Mouse (Mus musculus): ENCODE results near the gene Cchcr1. TPM values are rescaled to one million over a fixed set of nuclear protein-coding genes. Genes with fewer than 3 reads are reported as not detected.
"Not testable (repeated sequence)": the region's sequence is repeated elsewhere in the genome, so short reads cannot be mapped to it uniquely, and the experiment has no call there.

Gene Cchcr1
- 12.0 and 14.3 TPM in 2 replicates for total RNA-seq (2021)
- long read RNA-seq, experiment 1, transcript Cchcr1-202 (18 exons, 2,656 nt) = major isoform, 8 of 24 reads
- long read RNA-seq, experiment 1, partial matches to known transcripts = 5 of 24 reads
- long read RNA-seq, experiment 1, other reads (novel, unspliced or antisense) = 10 of 24 reads
- long read RNA-seq, experiment 2, transcript Cchcr1-202 (18 exons, 2,656 nt) = major isoform, 6 of 17 reads
- long read RNA-seq, experiment 2, partial matches to known transcripts = 5 of 17 reads
- long read RNA-seq, experiment 2, other reads (novel, unspliced or antisense) = 6 of 17 reads

DNA sequence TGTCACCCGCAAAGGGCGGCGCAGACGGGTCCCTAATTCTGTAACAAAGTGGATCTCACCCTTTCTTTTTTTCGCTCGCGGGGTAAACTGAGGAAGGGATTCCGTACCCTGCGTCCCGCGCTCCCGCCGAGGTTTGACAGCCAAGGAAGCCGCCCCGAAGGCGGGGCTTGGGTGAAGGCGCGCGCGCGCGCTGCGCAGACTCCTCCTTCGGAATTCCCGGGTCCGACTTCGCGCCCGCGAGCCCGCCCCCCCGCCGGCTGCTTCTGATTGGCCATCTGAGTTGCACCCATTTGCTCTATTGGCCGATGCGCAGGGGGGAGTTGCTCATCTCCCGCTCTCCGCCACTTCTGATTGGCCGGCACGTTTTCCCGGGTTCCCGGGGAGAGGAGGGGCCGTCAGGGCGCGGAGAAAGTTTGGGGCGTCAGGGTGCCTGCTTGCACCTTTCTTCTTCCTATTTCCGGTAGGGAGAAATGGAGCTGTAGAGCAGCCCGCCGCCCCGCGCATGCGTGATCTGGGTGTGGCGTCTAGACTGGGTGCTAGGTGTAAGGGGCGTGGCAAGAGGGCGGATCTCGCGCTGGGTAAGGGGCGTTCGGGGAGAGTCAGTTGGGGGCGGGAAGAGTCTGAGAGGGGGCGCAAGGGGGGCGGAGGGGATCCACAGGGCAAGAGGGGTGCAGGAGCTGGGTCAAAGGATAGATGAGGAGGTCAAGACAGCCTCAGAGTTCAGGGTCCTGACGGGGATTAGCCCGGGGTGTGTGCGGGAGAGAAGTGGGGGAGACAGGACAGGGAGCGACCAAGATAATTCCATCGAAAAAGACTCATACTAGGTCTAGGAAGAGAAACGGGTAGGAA lies at the start of gene Cchcr1, which contains the start of gene Tcf19:
TSS of gene Cchcr1 (plus strand) at position 449 of the 849 bp plus-strand sequence.
TSS of gene Tcf19 (minus strand) at position 173 of the 849 bp plus-strand sequence.
- DNase-seq = peak; percentile 99

DNA sequence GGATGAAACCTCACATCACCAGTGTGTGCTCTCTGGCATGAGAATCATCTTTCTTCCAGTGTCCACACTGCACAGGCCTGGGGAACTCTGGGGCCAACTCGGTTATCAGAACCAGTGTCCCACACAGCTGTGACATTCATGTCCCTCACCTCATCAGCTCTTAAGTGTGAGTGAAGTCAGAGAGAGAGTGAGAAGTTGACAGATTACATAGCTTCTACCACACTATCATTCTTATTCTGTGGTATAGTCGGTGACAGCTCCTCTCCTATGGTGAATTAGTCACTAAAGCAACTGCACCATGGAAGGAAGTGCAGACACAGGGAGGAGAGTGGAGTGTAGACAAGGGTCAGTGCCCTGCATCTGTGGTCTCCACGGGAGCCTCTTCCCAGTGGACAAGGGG lies 48.0 kb upstream of the Cchcr1 start:
- not testable (repeated sequence) for DNase-seq

DNA sequence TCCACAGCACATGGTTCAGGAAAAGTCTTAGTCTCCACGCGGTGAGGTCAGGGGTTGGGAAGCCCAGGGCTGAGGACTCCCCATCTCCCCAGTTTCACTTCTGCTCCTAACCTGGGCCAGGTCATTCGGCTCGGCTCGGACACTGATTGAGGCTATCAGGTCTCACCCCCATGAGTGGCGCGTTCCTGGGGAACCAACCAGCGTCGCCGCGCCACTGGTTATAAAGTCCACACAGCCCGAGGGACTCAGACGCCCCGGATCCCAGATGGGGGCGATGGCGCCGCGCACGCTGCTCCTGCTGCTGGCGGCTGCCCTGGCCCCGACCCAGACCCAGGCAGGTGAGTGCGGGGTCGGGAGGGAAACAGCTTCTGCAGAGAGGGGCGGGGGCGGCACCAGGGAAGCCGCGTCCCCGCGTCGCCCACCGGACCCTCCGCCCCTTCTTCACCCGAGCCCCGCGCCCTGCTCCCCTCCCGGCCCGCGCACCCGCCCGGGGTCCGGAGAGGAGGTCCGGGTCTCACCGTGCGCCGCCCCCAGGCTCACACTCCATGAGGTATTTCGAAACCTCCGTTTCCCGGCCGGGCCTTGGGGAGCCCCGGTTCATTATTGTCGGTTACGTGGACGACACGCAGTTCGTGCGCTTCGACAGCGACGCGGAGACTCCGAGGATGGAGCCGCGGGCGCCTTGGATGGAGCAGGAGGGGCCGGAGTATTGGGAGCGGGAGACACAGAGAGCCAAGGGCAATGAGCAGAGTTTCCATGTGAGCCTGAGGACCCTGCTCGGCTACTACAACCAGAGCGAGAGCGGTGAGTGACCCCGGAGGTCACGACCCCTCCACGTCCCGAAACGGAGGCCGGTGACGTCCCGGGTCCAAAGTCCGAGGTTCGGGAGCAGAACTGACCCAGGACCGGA lies 46.8 kb upstream of the Cchcr1 start, which contains the start of gene H2-Q10:
TSS of gene H2-Q10 (plus strand) at position 248 of the 910 bp plus-strand sequence.
- peak; percentile 12 for DNase-seq

DNA sequence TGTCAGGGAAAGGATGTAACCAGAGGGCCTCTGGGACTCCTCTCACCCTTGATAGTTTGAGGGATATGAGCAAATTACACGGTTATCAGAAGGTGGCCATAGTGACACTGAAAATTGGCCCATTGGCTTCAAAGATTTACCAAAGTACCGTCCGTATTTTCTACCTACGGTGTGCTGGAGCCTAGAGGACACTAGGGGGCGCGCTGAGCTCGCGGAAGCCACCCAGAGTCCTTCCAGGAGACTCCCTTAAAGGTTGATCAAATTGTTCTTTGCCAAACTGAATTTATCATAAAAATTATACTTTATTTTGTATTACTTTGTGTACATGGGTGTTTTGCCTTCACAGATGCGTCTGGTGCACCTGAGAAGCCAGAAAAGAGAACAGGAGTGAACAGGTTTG lies 32.8 kb upstream of the Cchcr1 start:
- peak; percentile 84 for DNase-seq

DNA sequence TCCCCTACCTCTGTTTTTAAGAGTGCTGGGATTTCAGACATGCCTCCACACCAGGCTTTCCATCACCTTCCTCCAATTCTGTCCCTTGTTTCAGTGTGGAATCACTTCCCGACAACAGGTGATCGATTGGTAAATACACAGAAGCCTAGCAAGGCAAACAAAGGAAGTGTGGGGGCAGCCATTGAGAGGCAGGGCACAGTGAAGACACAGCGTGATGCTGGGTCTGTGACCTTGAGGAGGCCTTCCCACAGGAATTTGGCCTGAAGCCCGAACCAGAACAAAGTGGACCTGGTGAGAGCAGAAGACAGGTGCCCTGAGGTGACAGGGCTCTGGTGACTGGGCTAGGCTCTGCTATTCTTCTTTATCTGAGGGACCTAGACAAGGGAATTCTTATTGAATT lies 31.2 kb upstream of the Cchcr1 start:
- peak; percentile 27 for DNase-seq

DNA sequence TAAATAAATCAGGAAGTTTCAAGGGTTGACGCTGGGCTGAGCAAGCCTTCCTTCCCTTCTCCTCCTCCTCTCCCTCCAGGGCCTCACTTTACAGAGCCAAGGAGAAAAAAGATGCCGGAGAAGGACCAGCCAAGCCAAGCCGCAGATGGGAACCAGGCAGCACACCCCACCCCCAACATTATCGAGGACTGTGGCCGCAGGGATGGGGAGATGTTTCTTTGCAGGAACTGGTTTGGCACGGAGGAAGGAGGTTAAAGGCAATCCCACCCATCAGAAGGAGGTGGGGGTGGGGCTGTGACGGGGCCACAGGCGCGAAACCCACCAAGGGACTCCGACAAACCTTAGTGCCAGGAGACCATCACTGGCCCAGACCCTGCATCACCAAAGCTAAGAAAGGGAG lies 30.2 kb upstream of the Cchcr1 start:
- no peak for DNase-seq

DNA sequence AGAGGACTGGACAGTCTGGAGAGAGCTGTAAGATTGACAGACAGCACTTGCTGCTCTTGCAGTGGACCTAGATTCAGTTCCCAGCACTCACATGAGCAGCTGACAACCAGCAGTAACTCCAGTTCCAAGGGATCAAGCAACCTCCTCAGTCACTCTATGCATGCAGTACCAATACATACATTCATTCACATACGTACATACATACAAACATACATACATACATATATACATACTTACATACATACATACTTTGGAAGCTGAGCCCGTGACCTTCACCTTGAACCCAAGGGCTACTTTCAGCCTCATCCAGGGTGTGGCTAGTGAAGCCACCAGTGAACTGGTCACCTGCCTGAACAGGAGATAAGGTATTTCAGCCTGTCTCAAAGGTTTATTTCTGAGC lies 28.9 kb upstream of the Cchcr1 start:
- DNase-seq = no peak

DNA sequence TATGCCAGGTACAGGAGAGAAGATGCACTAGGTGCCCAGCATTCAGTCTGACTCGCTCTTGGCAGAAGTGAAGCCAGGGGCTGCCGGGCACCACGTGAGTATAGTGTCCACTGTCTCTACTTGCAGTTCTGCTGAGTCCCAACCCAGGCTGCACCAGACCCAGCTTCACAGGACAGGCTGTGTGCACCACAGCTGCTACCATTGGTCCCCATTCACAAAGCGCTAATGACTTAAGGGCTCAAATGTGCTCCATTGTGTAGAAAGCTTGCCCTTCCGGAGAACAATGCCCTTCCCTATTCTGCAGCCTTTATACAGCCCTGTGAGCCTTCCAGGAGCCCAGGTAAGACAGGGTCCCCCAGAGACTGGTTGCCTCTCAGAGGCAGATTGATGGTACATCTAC lies 26.6 kb upstream of the Cchcr1 start:
- no peak for DNase-seq

DNA sequence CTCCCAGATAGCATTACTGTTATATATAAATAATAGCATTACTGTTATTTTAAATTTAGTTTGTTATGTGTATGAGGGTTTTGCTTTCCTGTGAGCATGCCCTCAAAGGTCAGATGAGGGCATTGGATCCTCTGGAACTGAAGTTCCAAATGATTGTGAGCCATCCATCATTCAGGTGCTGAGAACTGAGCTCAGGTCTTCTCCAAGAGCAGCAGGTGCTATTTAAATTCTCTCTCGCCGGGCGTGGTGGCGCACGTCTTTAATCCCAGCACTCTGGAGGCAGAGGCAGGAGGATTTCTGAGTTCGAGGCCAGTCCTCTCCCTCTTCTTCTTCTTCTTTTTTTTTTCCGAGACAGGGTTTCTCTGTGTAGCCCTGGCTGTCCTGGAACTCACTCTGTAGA lies 19.8 kb upstream of the Cchcr1 start:
- no peak for DNase-seq

DNA sequence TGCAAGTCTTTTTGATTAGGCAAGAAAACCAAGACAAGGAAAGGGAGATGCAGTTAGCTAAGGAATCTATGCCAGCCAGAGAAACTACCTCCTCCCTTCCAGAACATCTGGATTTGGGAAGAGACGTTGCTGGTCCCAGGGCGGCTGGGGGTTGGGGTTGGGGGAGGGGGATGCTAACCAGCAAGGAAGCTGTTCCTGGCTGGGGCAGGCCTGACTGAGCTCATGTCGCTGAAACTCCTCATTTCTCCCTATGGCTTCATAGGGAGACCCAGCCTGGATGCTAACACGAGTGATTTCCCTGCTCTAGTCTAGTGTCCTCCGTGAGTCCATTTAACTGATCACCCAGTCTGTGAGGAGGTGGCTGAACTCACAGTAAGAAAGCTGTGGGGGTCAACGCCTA lies 14.7 kb upstream of the Cchcr1 start:
- DNase-seq = no peak

DNA sequence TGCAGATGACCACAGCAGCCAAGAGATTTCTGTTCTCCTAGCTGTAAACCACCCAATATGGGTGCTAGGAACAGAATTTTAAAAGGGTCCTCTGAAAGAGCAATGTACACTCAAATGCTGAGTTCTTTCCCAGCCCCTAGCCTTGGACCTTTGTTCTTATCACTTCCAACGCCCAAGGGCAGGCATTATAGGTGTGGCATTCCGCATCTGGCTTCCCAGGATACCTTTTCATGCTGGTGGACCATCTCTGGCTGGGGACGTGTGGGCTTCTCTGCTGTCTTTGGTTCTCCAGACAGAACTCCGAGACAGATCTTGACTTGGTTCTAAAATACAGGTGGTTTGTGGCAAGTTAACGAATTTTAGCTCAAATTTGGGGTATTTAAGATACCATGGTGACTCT lies 14.1 kb upstream of the Cchcr1 start:
- DNase-seq = no peak

DNA sequence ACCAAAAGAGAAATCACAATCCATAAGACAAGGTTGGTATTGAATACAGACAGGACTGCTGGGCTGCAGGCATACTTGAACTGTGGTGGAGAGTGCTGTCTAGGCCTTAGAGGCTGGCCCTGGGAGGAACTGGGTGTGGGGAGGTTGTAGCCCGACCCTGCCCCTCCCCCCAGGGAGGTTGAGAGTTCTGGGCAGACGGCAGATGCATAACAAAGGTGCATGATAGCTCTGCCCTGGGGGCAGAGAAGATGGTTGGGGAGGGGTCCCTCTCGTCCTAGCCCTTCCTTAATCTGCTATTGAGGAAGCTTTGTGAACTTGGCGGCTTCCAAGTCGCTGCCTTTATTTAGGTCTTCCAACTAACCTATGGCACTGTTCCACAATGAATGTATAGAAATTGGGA lies 13.1 kb upstream of the Cchcr1 start:
- DNase-seq = no peak

DNA sequence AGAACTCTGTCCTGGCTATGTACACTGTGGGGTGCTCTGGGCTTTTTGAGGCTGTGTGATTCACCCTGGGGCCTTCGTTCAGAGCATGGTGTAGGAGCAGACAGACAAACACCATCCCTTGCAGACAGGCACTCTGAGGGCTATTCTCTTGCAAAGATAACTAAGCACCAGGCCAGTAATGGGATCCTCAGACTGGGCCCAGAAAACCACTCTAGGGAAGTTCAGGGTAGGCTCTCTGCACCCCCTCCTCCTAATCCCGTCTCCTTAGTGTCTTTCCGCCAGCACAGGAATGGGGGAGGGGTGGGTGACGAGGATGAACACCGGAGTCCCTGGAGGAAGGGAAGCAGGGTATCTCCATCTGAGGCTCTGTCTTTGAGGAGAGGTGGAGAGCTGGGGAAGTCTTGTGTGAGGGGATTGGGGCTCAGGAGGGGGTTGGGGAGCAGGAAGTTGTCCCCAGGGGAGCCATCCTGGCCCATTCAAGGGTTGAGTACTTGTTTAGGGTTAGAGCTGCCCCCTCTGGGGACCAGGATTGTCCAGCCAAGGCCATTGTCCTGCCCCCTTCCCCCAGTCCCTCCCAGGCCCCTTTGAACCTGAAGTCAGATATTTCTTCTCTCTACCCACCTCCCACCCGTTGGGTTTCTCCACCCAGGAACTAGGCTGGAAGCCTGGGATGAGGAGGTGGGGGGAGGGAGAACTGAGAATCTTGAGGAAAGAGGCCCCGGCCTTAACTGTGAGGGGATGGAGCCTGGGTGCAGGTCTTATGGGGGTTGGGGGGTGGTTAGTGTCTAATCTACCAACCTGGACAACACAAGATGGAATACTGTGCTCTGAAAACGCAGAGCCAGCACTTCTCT lies 12.0 kb upstream of the Cchcr1 start:
- DNase-seq = no peak

DNA sequence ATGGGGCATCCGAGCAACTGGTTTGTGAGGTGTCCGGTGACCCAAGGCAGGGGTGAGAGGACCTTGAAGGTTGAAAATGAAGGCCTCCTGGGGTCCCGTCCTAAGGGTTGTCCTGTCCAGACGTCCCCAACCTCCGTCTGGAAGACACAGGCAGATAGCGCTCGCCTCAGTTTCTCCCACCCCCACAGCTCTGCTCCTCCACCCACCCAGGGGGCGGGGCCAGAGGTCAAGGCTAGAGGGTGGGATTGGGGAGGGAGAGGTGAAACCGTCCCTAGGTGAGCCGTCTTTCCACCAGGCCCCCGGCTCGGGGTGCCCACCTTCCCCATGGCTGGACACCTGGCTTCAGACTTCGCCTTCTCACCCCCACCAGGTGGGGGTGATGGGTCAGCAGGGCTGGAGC lies 11.1 kb upstream of the Cchcr1 start, which contains the start of gene Pou5f1:
TSS of gene Pou5f1 (plus strand) at position 243 of the 400 bp plus-strand sequence.
- DNase-seq = no peak

DNA sequence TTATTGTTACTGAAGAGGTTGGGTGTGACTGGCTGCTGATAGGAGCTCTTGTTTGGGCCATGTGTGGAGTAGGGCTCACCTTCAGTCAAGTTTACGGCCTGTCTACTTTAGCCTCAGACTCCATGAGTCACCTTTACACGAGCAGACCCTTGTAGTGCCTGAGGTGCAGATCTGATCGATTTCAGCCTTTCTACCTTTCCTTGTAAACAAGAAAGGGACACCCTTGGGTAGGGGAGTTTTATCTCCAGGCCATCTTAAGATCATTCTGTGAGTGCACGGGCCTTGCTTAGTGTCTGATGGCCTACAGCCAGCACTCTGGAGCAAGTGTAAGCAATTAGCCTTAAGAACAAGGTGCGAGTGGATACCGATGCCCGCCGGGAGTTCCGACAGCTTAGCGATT lies 10.0 kb upstream of the Cchcr1 start:
- no peak for DNase-seq

DNA sequence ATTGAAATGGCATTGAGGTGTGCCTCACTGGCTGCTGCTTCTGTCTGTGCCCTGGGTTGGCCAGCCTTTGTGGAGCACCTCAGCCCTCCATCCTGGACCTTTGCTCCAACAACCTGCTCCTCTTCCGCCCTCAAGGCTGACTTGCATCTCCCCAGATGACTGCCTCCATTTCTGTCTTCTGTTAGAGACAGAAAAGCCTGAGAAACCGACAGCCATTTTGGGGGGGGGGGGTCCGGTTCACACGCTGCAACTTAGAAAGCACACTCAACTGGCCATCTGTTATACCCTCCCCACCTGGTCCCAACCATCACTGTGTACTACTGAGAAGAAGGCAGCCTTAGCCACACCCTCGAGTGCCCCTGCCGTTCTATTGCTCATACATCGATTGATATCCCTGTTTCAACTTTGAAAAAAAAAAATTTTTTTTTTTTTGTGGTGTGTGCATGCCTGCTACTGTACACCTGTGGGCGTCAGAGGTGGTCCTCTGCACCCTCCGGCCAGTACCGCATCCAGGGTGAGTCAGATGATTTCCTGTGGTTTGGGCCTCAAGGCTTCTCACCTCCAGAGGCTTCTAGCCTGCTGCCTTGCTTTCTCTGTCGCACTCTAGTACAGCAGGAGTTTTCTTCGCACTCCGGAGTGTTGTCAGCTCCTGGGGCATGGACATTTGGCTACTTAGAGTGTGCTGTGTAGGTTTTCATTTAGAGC lies 9.2 kb upstream of the Cchcr1 start:
- no peak for DNase-seq

DNA sequence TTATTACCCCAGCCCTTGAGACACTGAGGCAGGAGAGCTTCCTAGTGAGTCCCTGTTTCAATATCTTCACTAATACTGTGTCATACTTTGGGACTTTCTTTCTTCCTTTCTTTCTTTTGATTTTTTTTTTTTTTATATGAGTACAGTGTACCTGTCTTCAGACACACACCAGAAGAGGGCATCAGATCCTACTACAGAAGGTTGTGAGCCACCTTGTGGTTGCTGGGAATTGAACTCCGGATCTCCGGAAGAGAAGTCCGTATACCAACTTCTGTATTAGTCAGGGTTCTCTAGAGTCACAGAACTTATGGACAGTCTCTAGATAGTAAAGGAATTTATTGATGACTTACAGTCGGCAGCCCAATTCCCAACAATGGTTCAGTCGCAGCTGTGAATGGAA lies 8.6 kb upstream of the Cchcr1 start:
- DNase-seq = not testable (repeated sequence)

DNA sequence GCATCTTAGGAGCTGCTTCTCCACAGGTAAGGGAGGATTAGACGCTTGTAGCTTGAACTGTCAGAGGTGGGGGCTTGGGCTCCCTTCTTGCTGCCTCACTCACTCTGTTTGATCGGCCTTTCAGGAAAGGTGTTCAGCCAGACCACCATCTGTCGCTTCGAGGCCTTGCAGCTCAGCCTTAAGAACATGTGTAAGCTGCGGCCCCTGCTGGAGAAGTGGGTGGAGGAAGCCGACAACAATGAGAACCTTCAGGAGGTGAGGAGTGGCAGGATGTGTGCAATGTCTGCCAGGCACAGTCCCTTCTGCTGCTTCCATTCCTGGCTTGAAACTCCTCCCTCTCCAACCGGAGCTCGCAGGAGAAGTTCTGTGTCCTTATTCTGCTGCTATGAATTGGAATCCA lies 7.6 kb upstream of the Cchcr1 start:
- peak; percentile 48 for DNase-seq

DNA sequence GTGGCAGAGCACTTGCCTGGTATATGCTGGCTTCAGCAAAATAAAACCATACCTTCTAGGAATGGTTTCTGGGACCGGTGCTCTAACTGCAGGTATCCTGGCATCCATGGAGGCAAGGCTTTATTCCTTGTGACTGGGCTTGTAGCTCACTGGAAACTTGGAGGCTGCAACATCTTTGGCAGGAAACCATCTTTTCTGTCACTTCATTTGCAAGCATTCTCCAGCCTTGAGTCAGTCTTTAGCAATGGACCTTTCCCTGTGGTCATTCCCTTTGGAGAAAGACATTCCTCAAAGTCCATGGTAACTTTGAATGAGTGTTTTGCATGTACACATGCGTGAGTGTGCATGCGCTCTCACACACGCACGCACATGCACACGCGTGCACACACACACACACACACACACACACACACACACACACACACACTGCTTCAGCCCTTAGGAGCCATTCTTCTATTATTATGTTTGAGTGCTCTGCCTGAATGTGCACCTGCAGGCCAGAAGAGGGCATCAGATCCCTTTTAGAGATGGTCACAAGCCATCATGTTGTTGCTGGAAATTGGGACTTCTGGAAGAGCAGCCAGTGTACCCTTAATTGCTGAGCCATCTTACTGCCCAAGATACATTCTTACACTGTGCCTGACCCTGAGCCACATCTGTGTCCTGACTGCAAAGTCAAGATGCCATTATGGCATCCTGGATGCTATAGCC lies 3.8 kb upstream of the Cchcr1 start:
- DNase-seq = peak; percentile 19

DNA sequence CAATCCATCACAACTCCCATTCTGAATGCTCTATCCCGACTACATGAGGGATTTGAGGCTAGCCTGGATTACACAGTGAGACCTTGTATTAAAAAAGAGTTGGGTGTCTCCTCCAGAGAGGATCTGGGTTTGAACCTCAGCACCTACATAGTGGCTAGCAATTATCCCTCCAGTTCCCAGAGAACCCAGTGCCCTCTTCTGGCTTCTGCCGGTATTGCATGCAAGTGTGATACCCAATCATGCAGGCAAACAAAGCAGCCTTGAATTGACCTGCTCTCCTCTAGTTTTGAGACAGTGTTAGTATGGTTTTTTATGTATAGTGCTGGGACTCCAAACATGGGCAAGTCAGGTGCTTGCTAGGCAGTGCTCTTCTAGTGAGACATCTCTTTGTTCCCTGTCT lies 3.0 kb upstream of the Cchcr1 start:
- peak; percentile 85 for DNase-seq

Data from adrenal gland, postnatal 14 days (tissue).